Mouse (Mus musculus) embryonic stem cell, embryonic (primary cell): ENCODE measurements around the gene Gipc2.
"Not testable (repeated sequence)": the region's sequence is repeated elsewhere in the genome, so short reads cannot be mapped to it uniquely, and the experiment has no call there.

Source experiments
- CTCF ChIA-PET, 4 experiments: fragments of 300-600 bp in 2 of 4; fragments of 350-600 bp in 2 of 4; sonication (Branson Sonifier 250); formaldehyde crosslinking; loops; one replicate each; lab custom pipeline; 2022; ENCODE audit warnings: inconsistent platforms in 2 of 4; lab: Charles Lee
- POLR2A ChIA-PET, 4 experiments: fragments of 300-600 bp in 2 of 4; fragments of 350-600 bp in 2 of 4; sonication (Branson Sonifier 250); formaldehyde crosslinking; loops; one replicate each; lab custom pipeline; 2022; ENCODE audit warnings: antibody characterized with exemption in 4 of 4, inconsistent platforms in 1 of 4; lab: Charles Lee

The Gipc2 gene

GRCm38 (mm10) chr3:152149449-152149848, 16.6 kb downstream of the Gipc2 start:
- POLR2A ChIA-PET = interaction anchor here in 2 of 4 experiments (1.6 to 1.9 kb wide), 2 partner anchors 15 to 16 kb away, joined by 6 to 7 read pairs; no protein-coding TSS in a partner anchor
- CTCF ChIA-PET = interaction anchor here in 1 of 4 experiments (0.6 kb wide), 1 partner anchor 20 kb away, joined by 3 read pairs; no protein-coding TSS in a partner anchor

DNA sequence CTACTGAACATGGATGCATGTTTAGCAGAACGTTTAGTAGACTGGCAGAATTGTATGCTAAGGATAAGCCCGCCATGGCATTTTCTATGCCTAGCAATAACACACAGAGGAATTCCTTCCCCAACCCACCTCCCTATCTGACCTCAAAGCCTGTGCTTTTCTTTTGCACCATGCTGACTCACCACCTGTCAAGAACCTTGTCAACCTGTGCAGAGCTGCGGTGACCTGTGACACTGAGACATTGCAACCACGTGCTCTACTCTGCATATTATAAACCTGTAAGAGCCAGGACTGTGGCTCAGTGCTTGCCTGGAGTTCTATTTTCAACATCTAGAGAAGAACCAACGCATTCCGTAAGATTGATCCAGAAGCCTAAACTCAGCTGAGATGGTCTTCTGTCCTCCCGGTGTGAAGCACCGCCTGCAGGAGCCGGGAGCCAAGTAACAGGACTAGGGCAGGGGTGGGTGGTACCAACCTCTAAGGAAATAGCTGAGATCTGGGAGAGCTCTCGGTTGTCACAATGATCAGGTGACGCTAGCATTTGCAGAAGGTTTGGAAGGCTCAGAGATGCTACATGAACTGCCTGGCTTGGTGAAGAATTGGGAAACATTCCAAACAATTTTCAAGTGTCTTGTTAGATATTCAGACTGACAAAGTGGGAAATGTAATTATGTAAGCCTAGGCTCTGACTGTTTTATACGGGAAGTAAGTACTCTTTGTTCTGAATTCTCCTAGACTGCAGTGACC, 18.8 kb downstream of the Gipc2 start:
- ChIA-PET POLR2A (interaction anchor here in 1 of 4 experiments (1.0 kb wide), 1 partner anchor 18 kb away, joined by 5 read pairs; no protein-coding TSS in a partner anchor), CTCF (no interaction called here)

GRCm38 (mm10) chr3:152145186-152145585, 20.8 kb downstream of the Gipc2 start:
- ChIA-PET CTCF (no interaction called here), POLR2A (interaction anchor here in 2 of 4 experiments (0.5 to 0.6 kb wide), 2 partner anchors 33 to 166 kb away, joined by 3 read pairs; no protein-coding TSS in a partner anchor)

GRCm38 (mm10) chr3:152142989-152143695, 22.9 kb downstream of the Gipc2 start:
- POLR2A ChIA-PET = interaction anchor here in 1 of 4 experiments (0.8 to 1.2 kb wide), 2 partner anchors 15 to 17 kb away, joined by 3 to 4 read pairs; no protein-coding TSS in a partner anchor
- CTCF ChIA-PET = no interaction called here

- POLR2A ChIA-PET = interaction anchor here in 1 of 4 experiments (0.9 to 1.2 kb wide), 2 partner anchors 18 to 31 kb away, joined by 3 read pairs; no protein-coding TSS in a partner anchor
- CTCF ChIA-PET = no interaction called here
Observed at GRCm38 (mm10) chr3:152142146-152142545, 23.9 kb downstream of the Gipc2 start.

GRCm38 (mm10) chr3:152139308-152139707, 26.7 kb downstream of the Gipc2 start:
- POLR2A ChIA-PET = interaction anchor here in 1 of 4 experiments (0.7 kb wide), 1 partner anchor 32 kb away, joined by 3 read pairs; no protein-coding TSS in a partner anchor
- CTCF ChIA-PET = not testable (repeated sequence)

- CTCF ChIA-PET = interaction anchor here in 1 of 4 experiments (1.2 kb wide), 1 partner anchor 25 kb away, joined by 3 read pairs; no protein-coding TSS in a partner anchor
- POLR2A ChIA-PET = interaction anchor here in 2 of 4 experiments (0.6 to 5.9 kb wide), 4 partner anchors 13 to 226 kb away, joined by 3 to 27 read pairs (median 6); no protein-coding TSS in a partner anchor
Observed at GRCm38 (mm10) chr3:152136106-152136505, 29.9 kb downstream of the Gipc2 start.

DNA sequence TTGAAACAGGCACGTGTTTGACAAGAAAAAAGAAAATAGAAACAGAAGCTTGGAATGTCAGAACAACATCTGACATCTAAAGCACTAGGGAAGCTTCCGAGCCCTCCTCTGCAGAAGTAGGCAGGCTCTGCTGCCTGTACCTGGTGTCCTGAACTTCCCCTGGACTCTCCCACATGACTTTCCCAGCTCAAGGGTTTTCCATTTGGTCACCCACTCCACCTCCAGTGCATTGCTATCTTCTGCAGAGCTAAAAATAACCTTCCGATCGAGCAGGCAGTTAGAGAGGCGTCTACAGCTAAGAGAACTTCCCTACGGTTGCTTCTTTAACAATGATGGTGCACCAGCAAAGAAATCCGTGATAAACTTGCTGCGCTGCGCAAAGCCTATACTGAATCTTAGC, 32.4 kb downstream of the Gipc2 start:
- POLR2A ChIA-PET = interaction anchor here in 2 of 4 experiments (1.2 to 5.9 kb wide), 4 partner anchors 10 to 32 kb away, joined by 3 to 27 read pairs (median 4); no protein-coding TSS in a partner anchor
- CTCF ChIA-PET = no interaction called here

- POLR2A ChIA-PET = interaction anchor here in 1 of 4 experiments (0.9 kb wide), 1 partner anchor 48 kb away, joined by 3 read pairs; no protein-coding TSS in a partner anchor
- CTCF ChIA-PET = interaction anchor here in 2 of 4 experiments (1.0 to 1.4 kb wide), 2 partner anchors 20 kb away, joined by 3 read pairs; no protein-coding TSS in a partner anchor
Observed at GRCm38 (mm10) chr3:152130963-152131362, 35.1 kb downstream of the Gipc2 start.

DNA sequence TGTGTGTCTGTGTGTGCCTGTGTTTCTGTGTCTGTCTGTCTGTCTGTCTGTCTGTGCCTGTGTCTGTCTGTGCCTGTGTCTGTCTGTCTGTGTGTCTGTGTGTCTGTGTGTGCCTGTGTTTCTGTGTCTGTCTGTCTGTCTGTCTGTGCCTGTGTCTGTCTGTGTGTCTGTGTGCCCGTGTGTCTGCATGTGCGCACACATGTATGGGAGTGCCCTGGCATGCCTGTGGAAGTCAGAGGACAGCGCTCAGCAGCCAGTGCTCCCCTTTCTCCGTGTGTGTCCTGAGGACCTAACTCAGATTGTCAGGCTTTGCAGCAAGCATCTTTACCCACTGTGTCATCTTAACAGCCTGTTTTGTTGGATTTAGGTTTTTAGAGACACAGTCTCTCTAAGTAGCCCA, 36.6 kb downstream of the Gipc2 start:
- CTCF ChIA-PET = not testable (repeated sequence)

DNA sequence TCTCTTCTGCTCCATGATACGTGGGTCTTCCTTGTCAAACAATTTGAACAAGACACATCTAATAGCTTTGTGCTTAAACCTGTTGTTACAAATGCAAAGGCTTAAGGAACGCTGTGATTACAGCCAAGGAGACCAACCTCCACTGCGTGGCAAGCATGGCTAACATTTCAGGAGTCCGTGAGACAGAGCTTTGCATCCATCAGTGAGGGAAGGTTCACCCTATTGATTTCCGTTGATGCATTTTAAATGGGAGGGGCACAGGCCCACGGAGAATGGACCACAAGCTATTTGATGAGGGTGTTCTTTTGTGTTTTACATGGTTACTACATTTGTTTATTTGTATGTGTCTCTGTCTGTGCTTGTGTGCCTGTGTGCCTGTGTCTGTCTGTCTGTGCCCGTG, 37.4 kb downstream of the Gipc2 start:
- CTCF ChIA-PET = interaction anchor here in 1 of 4 experiments (0.6 kb wide), 1 partner anchor 323 kb away, joined by 3 read pairs; no protein-coding TSS in a partner anchor
- POLR2A ChIA-PET = interaction anchor here in 2 of 4 experiments (1.3 to 1.6 kb wide), 2 partner anchors 11 to 15 kb away, joined by 3 to 4 read pairs; no protein-coding TSS in a partner anchor

More for the DNA sequence above, 36.6 kb downstream of the Gipc2 start:
- POLR2A ChIA-PET = not testable (repeated sequence)

GRCm38 (mm10) chr3:152127144-152127543, 38.9 kb downstream of the Gipc2 start:
- ChIA-PET CTCF (interaction anchor here in 1 of 4 experiments (0.7 kb wide), 1 partner anchor 356 kb away, joined by 3 read pairs; no protein-coding TSS in a partner anchor), POLR2A (interaction anchor here in 1 of 4 experiments (0.7 kb wide), 2 partner anchors 16 to 869 kb away, joined by 3 to 4 read pairs; no protein-coding TSS in a partner anchor)

- CTCF ChIA-PET = interaction anchor here in 2 of 4 experiments (0.5 to 1.5 kb wide), 3 partner anchors 12 to 122 kb away, joined by 4 to 6 read pairs (median 5); no protein-coding TSS in a partner anchor
- POLR2A ChIA-PET = interaction anchor here in 3 of 4 experiments (0.6 to 2.7 kb wide), 19 partner anchors 9 to 109 kb away, joined by 3 to 27 read pairs (median 5); partner anchors contain the start of genes Dnajb4 (in 1 of the 3), Fubp1 (in 1 of the 3) and Gipc2 (in 1 of the 3)
Observed at GRCm38 (mm10) chr3:152122720-152123119, 43.3 kb downstream of the Gipc2 start.

- CTCF ChIA-PET = interaction anchor here in 2 of 4 experiments (0.7 to 1.5 kb wide), 3 partner anchors 11 to 15 kb away, joined by 4 to 8 read pairs (median 6); no protein-coding TSS in a partner anchor
- POLR2A ChIA-PET = interaction anchor here in 2 of 4 experiments (0.5 to 2.7 kb wide), 16 partner anchors 9 to 105 kb away, joined by 3 to 27 read pairs (median 6); partner anchors contain the start of genes Dnajb4 (in 1 of the 2), Fubp1 (in 1 of the 2) and Gipc2 (in 1 of the 2)
Observed at GRCm38 (mm10) chr3:152122101-152122500, 43.9 kb downstream of the Gipc2 start.

DNA sequence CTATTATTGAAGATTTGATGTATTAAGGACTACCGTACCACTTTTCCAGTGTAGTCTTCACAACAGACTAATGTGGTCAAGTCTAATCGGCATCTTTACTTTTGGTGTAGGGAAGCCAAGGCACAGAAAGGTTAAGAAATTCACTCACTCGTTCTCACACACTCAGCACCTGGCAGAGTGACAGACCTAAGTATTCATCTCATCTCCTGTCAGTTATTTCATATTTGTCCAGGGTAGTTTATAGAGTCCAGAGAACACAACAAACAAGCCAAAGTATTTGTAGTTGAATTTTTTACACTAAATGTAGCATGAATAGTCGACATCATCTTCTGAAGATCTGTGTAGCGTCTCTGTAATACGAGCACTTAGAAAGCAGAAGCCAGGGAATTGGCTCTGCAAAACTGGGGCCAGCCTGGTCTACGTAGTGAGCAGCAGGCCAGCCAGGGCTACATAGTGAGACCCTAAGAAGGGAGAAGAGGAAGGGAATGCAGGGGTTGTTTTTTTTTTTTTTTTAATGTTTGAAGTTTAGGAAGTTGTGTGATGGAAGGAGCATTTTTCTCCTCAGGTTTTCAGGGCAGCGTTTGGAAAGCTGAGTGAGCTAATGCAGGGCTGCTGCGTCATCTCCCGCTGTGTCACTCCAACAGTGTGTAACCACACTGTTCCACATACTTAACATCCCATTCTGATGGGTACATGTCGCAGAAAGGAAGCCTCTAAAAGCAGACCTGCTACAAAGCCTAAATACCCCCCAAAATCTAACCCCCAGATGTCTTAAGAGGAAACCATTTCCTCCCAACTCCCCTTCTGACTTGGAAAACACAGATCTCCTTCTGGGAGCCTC, 44.6 kb downstream of the Gipc2 start:
- ChIA-PET CTCF (interaction anchor here in 2 of 4 experiments (0.7 to 1.5 kb wide), 2 partner anchors 14 kb away, joined by 6 to 8 read pairs; no protein-coding TSS in a partner anchor), POLR2A (interaction anchor here in 2 of 4 experiments (0.5 to 2.4 kb wide), 15 partner anchors 8 to 106 kb away, joined by 3 to 16 read pairs (median 6); partner anchors contain the start of genes Dnajb4 (in 1 of the 2), Fubp1 (in 1 of the 2) and Gipc2 (in 1 of the 2))

DNA sequence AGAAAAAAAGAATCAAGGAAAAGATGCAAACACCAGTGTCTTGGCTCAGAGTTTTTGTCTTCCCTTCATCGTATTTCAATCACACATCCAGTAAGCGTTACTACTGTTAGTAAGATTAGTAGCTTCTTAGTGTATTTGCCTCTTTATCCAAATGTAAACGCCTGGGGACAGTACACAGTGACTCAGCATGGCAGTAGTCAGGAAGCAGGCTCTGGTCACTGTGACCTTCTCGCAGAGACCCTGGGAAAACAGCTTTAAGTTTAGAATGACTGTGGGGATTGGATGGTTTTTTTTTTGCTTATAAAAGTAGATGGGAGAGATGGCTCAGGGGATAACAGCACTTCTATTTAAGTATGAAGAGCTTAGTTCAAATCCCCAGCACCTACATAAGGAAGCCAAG, 46.0 kb downstream of the Gipc2 start:
- ChIA-PET CTCF (interaction anchor here (0.6 to 1.7 kb wide), 3 partner anchors 9 to 45 kb away, joined by 3 to 13 read pairs (median 4); no protein-coding TSS in a partner anchor), POLR2A (interaction anchor here in 3 of 4 experiments (0.6 to 2.0 kb wide), 8 partner anchors 9 to 141 kb away, joined by 3 to 14 read pairs (median 4); no protein-coding TSS in a partner anchor)
